Mouse (Mus musculus) urinary bladder, adult 18-20 months (tissue): ENCODE measurements around the gene Rapgef5.
A peak's percentile ranks its signal among the peaks of the same experiment; 100 is the strongest.

Experiments used
- DNase-seq, 2 experiments: peaks; one replicate each; pipeline ENCODE4 v3.0.0; 2022; ENCODE audit warnings: low spot score in 2 of 2, mixed read lengths in 2 of 2

The Rapgef5 gene

GRCm38 (mm10) chr12:117531106-117531505 lies 14.8 kb downstream of the Rapgef5 start:
- DNase-seq, result no peak

- peak in 1 of 2 experiments; percentile 41 for DNase-seq
Observed at GRCm38 (mm10) chr12:117533176-117534086, 17.2 kb downstream of the Rapgef5 start.

- DNase-seq, result peak in 1 of 2 experiments; percentile 56
Observed at GRCm38 (mm10) chr12:117534087-117534751, 17.9 kb downstream of the Rapgef5 start.

- DNase-seq, result no peak
Observed at GRCm38 (mm10) chr12:117540352-117540751, 24.1 kb downstream of the Rapgef5 start.

- peak in 1 of 2 experiments; percentile 9 for DNase-seq
Observed at GRCm38 (mm10) chr12:117545277-117545676, 29.0 kb downstream of the Rapgef5 start.

- no peak for DNase-seq
Observed at GRCm38 (mm10) chr12:117553353-117553752, 37.1 kb downstream of the Rapgef5 start.

- no peak for DNase-seq
Observed at GRCm38 (mm10) chr12:117554612-117555063, 38.4 kb downstream of the Rapgef5 start.

- peak in 1 of 2 experiments; percentile 6 for DNase-seq
Observed at GRCm38 (mm10) chr12:117560450-117560849, 44.2 kb downstream of the Rapgef5 start.

GRCm38 (mm10) chr12:117561411-117562059 lies 45.3 kb downstream of the Rapgef5 start:
- DNase-seq, result no peak

- no peak for DNase-seq
Observed at GRCm38 (mm10) chr12:117562085-117562484, 45.8 kb downstream of the Rapgef5 start.

GRCm38 (mm10) chr12:117563859-117564258 lies 47.6 kb downstream of the Rapgef5 start:
- DNase-seq, result no peak

GRCm38 (mm10) chr12:117566298-117566697 lies 50.0 kb downstream of the Rapgef5 start:
- no peak for DNase-seq

GRCm38 (mm10) chr12:117569671-117570070 lies 53.4 kb downstream of the Rapgef5 start:
- DNase-seq, result no peak

GRCm38 (mm10) chr12:117584256-117584655 lies 68.0 kb downstream of the Rapgef5 start:
- no peak for DNase-seq

GRCm38 (mm10) chr12:117585390-117585789 lies 69.1 kb downstream of the Rapgef5 start:
- DNase-seq, result no peak

- peak; percentile 56 to 70 for DNase-seq
Observed at GRCm38 (mm10) chr12:117586124-117586523, 69.8 kb downstream of the Rapgef5 start.

- no peak for DNase-seq
Observed at GRCm38 (mm10) chr12:117589186-117589585, 72.9 kb downstream of the Rapgef5 start.

GRCm38 (mm10) chr12:117592019-117592418 lies 75.7 kb downstream of the Rapgef5 start:
- no peak for DNase-seq

- no peak for DNase-seq
Observed at GRCm38 (mm10) chr12:117592583-117592982, 76.3 kb downstream of the Rapgef5 start.

- no peak for DNase-seq
Observed at GRCm38 (mm10) chr12:117595179-117595578, 78.9 kb downstream of the Rapgef5 start.

GRCm38 (mm10) chr12:117598190-117598589 lies 81.9 kb downstream of the Rapgef5 start:
- no peak for DNase-seq

- no peak for DNase-seq
Observed at GRCm38 (mm10) chr12:117605966-117606365, 89.7 kb downstream of the Rapgef5 start.
